Mouse (Mus musculus) neutrophil, adult 83 days (primary cell): Measurements from ENCODE around the gene Idh3b. TPM values are rescaled to one million over a fixed set of nuclear protein-coding genes. Genes with fewer than 3 reads are reported as not detected.

Experiments used
- total RNA-seq, 2 experiments: library from RNA; stranded (reverse); gene quantifications; one replicate each; pipeline ENCODE4 v1.2.4; 2023

Gene Idh3b
- 10 to 100 TPM; 56.2 to 62.2 TPM for total RNA-seq

DNA sequence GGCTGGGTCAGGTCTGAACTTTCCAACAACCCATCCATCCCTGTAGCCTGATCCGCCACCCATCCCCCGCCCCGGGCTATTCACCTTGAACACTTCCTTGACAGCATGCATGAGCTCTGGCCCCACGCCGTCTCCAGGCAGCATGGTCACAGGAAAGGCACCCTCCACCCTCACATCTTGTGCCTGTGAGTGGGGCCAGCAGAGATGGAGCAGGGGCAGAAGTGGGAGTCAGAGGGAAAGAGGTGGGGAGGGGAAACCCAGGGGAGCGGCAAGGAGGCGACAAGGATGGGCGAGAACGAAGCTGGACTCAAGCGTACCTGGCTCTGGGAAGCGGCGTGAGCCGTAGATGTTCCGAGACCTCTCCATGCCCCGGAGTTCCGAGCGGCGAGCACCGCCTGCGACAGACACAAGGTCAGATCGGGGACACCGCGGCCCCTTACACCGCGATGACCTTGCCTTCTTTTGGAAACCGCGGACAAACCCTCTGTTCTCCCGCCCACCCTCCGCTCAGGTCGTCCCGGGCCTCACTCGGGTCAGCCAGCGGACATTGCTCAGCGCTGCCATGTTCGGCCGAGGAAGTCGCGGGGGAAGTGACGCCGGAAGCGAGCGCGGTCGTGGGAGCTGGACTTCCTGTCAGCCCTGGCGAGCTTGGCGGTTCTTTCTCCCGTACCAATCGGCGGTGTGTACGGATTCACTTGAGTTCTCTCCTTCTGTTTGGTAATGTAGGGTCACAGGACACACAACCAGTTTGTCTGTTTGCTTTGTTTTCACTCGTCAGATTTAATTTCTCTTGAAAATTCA, at the start of gene Idh3b:
Gene Idh3b, minus strand, starts transcription at position 694 of the 801 bp plus-strand sequence.

DNA sequence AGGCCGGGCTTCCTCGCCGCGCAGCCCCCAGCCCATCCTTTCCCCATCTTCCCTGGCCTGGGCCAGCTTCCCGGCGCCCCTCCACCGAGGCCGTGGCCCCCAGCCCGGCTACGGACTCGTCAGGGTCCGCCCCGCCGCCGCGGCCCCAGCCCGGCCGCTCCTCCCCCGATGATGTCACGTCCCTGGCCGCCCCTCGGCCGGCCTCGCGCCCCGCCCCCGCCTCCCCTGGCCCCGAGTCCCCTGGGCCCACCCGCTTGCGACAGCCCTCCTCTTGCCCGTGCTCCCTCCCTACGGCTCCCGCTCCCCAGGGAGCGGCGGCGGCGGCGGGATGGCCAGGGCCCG, 10.6 kb upstream of the Idh3b start, which contains the start of gene Ebf4:
Gene Ebf4, plus strand, starts transcription at position 234 of the 342 bp plus-strand sequence.

DNA sequence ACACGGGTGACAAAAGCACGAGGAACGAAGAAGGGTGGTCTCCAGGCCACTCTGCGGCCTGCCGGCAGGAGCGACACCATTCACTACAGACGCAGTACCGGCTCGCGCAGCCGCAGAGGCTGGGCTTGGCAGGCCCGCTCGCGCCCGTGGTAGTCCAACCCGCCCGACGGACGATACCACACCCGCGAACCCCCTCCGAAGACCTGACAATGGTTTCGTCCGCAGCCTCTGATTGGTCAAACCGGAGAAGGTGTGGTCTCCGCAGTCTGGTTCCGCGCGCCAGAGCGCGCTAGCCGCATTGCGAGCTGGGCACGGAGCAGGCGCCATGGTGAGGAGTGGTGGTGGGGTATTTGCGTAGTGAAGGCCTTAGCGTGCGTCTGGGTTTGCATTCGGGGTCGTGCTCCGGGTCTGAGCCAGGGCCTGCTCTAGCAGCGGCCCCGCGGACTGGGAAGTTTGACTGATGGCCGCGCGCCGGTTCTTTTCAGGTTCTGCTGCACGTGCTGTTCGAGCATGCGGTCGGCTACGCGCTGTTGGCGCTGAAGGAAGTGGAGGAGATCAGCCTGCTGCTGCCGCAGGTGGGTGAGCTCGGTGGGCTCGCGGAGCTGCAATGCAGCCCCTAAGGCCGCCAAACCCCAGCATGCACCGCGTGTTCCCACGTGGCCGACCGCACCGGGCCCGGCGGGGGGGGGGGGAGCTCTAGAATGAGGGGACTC, 10.0 kb downstream of the Idh3b start, which contains the start of gene Nop56:
Gene Nop56, plus strand, starts transcription at position 282 of the 713 bp plus-strand sequence.

Other genes starting within 250 kb of the Idh3b start
- not detected for gene Tgm6, start 172.1 kb downstream of the Idh3b start, total RNA-seq
- 100 to 1,000 TPM; 152 to 163 TPM for gene Snrpb, start 105.1 kb downstream of the Idh3b start, total RNA-seq
- gene Tmc2, start 89.4 kb downstream of the Idh3b start, total RNA-seq, result not detected
- gene Nop56, start 10.1 kb downstream of the Idh3b start, total RNA-seq, result 100 to 1,000 TPM in 1 of 2 experiments, 10 to 100 TPM in 1; 91.1 to 110 TPM
- not detected for gene Ebf4, start 10.6 kb upstream of the Idh3b start, total RNA-seq
- gene Cpxm1, start 113.0 kb upstream of the Idh3b start, total RNA-seq, result under 1 TPM; 0.40 to 0.96 TPM
- gene Gm28372, start 120.7 kb upstream of the Idh3b start, total RNA-seq, result not detected
- not detected for gene 1700020A23Rik, start 120.7 kb upstream of the Idh3b start, total RNA-seq
- gene Tmem239, start 121.9 kb upstream of the Idh3b start, total RNA-seq, result not detected
- 10 to 100 TPM; 59.3 to 68.0 TPM for gene Vps16, start 139.8 kb upstream of the Idh3b start, total RNA-seq
- gene Pced1a, start 140.2 kb upstream of the Idh3b start, total RNA-seq, result 10 to 100 TPM; 11.6 to 13.3 TPM
- gene Ptpra, start 165.7 kb upstream of the Idh3b start, total RNA-seq, result 10 to 100 TPM; 70.2 to 88.9 TPM